Mouse (Mus musculus): ENCODE results near the gene Pigq.
A peak's percentile ranks its signal among the peaks of the same experiment; 100 is the strongest.

- TF ChIP-seq USF1 (IDR thresholded peaks at IDR 0.05; ENCODE audit: low read depth) (no peak), POLR2A (IDR thresholded peaks at IDR 0.05; ENCODE audit: insufficient read length, low read depth) (no peak), MYOG (IDR thresholded peaks at IDR 0.05; ENCODE audit: control insufficient read depth in 1 of 3, insufficient read depth in 1 of 3, insufficient read length in 2 of 3, low read depth in 2 of 3) (peak in 1 of 3 experiments; percentile 45), MAX (IDR thresholded peaks at IDR 0.05; ENCODE audit: low read depth) (no peak), TCF12 (IDR thresholded peaks at IDR 0.05; ENCODE audit: insufficient read depth, poor library complexity, severe bottlenecking) (no peak), MYOD1 (IDR thresholded peaks at IDR 0.05; ENCODE audit: control insufficient read depth in 1 of 3, insufficient read length in 2 of 3, low read depth in 2 of 3) (peak in 2 of 3 experiments; percentile 81 to 83), CEBPB (IDR thresholded peaks at IDR 0.05; ENCODE audit: insufficient read depth, poor library complexity, severe bottlenecking) (no peak)
Measured at GRCm38 (mm10) chr17:25893975-25894617, 50.6 kb downstream of the Pigq start.

Measured in myocyte (in vitro differentiated cells).